Mouse (Mus musculus) cerebellum, postnatal 4 days (tissue): ENCODE measurements around the gene Oprd1.

Experiments used
- DNase-seq, 2 experiments: peaks; one replicate each; pipeline ENCODE4 v3.0.0; 2022; ENCODE audit warnings: low spot score in 2 of 2, mixed read lengths in 1 of 2

Gene Oprd1

DNA sequence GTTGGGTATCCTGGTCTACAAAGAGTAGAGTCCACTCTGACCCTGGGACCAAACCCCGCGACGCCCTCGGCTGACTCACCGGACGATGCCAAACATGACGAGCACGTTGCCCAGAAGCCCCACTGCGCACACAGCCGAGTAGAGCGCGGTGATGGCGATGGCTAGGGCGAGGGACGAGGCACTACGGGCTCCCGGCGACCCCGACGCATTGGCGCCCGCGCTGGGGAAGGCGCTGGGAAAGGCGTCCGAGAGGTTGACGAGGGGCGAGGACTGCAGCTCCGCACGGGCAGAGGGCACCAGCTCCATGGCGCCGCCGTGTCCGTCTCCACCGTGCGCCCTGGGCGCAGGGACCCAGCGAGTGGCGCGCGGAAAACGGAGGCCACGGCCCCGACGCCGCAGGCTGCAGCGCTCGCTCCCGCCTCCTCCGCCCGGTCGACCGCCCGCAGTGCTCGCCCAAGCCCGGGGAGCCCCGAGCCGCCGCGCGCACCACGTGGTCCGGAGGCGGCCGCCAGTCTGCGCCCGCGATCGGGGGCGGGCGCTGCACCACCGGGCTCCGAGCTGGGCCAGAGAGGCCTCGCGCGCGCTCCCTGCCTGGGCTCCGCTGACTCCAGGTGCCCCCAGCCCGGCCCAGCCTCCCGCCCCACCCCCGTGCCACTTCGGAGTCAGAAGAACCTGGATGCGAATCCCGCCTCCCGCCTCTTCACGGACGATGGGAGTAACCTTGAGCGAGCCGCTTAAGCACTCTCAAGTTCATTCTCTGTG lies at the start of gene Oprd1:
Gene Oprd1, minus strand, starts transcription at position 407 of the 762 bp plus-strand sequence.
- DNase-seq = no peak

DNA sequence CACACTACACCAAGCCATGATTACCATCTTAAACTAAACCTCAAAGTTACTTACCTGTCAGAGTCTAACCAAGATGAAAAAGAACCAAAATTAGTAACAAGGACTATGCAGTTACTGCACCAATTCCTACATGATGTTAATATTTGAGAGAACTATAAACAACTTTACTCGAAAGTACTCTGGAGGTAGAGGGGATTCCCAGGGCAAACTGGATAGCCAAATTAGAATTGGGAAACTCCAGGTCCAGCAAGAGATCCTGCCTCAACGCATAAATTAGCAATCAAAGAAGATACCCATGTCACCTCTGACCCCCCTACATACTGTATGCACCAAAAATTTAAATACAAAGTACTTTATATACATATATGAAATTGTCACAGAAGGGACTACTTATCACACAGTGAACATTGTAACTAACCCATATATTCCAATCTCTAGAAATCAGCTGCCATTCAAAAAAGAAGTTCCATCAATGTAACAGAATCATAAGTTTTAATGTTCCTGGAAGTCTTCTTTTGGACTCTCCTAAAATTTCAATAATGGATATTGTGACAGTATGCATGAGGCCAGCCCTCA lies 43.6 kb upstream of the Oprd1 start:
- DNase-seq = no peak

- no peak for DNase-seq
Observed at GRCm38 (mm10) chr4:132183162-132183561, 38.9 kb upstream of the Oprd1 start.

GRCm38 (mm10) chr4:132181721-132182658 lies 37.7 kb upstream of the Oprd1 start:
- no peak for DNase-seq

DNA sequence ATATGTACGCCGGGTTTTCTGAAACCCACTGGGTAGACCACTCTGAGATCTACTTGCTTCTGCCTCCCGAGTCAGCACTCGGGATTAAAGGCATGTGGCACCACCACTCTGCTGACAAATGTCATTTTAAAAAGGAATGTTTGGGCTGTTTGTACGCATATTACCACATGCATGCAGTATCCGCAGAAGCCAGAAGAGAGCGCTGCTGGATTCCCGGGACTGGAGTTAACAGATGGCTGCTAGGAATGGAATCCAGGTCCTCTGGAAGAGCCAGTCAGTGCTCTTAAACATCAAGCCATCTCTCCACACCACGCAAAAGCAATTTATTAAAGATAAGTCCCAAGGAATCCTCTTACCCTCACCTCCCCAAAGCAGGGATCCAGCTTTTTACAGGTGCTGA lies 36.4 kb upstream of the Oprd1 start:
- DNase-seq = peak in 1 of 2 experiments; percentile 56

DNA sequence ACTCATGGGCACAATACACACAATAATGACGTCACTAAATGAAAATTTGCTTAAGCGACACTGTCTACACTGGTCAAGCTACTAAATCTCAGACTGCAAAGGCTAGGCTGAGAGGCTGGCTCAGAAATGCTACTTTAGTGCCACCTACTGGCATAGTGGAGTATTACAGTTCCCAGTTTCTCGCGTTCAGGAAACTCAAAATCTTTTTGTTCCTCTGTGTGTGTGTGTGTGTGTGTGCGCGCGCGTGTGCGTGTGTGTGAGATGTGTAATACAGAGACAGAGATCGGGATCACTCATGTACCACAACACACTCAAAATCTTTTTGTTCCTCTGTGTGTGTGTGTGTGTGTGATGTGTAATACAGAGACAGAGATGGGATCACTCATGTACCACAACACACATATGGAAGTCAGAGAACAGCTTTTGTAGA lies 34.4 kb upstream of the Oprd1 start:
- DNase-seq = peak in 1 of 2 experiments; percentile 73

- no peak for DNase-seq
Observed at GRCm38 (mm10) chr4:132176474-132176873, 32.2 kb upstream of the Oprd1 start.

DNA sequence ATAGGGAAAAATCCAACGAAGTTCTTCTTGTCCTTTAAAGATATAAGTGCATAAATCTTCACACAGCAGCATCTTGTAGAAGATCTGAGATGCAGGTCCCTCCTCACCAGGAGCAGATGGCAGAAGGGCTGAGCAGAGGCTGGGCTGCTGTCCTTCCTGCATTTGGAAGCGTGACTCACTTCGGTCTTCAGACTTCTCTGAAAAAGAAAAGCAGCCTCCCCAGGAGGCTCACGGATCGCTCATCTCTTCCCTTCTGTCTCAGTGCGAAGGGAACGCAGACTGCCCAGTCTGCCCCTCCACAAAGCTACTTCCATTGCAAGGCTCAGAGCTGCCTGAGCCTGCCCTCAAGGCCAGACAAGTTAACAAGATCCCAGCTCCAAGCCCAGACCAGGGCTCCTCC lies 26.6 kb upstream of the Oprd1 start:
- no peak for DNase-seq

- DNase-seq = no peak
Observed at GRCm38 (mm10) chr4:132169761-132170160, 25.5 kb upstream of the Oprd1 start.

DNA sequence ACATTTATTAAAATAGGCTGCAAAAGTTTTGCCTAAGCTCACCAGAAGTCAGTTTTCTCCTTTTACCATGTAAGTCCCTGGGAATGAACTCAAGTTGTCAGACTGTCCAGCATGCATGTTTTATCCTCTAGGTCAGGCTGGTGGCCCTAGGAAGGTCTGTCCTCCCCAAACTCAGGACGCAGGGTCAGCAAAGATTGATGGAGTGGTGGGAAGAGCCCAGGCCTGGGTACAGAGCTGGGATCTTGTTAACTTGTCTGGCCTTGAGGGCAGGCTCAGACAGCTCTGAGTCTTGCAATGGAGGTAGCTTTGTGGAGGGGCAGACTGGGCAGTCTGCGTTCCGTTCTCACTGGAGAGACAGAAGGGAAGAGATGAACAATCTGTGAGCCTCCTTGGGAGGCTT lies 25.0 kb upstream of the Oprd1 start:
- DNase-seq = no peak

DNA sequence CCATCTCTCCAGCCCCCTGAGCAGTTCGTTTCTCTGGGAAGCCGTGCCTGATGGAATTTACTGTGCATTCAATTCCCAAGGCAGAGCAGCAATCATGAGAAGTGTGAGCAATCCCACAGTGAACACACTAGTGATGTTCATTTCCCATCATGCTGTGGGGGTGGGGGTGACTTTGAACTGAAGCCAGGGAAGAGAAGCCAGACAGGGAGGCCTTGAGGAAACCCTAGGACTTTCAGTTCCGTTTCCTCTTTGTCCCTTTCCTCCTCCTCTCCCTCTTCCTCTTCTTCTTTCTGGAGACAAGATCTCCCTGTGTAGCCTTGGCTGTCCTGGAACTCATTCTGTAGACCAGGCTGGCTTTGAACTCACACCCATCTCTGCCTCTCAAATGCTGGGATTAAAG lies 23.1 kb upstream of the Oprd1 start:
- DNase-seq = no peak

- DNase-seq = no peak
Observed at GRCm38 (mm10) chr4:132166350-132167290, 22.3 kb upstream of the Oprd1 start.

- DNase-seq = no peak
Observed at GRCm38 (mm10) chr4:132165691-132166090, 21.4 kb upstream of the Oprd1 start.

DNA sequence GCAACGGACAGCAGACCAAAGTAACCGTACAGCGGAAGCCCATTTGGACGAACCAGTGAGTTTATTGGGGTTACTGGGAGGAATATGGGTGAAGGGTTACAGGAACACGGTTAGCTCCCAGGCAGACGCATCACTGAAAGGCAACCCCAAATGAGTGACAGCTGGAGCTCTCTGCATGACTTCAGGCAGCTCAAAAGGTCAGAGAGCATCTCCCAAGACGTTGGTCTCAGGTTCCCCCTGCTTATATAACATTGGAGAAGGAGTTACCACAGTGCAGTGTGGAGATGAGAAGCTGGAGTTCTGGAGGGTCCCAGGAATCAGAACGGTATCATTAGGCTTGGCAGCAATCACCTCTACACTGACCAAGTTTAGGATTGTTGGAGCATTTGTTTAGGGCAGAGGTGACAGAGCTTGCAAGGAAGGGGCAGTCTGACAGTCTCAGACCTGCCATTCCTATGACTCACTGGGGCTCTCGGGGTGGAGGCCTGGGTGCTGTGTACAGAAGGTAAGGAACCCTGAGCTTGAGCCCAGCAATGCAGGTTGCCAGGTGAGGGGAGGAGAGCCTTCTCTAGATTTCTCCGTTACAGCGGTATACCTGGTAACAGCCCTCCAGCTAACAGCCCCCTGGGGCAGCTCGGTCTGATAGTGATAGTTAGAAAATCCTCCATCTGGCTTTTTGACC lies 12.8 kb upstream of the Oprd1 start:
- DNase-seq = no peak

DNA sequence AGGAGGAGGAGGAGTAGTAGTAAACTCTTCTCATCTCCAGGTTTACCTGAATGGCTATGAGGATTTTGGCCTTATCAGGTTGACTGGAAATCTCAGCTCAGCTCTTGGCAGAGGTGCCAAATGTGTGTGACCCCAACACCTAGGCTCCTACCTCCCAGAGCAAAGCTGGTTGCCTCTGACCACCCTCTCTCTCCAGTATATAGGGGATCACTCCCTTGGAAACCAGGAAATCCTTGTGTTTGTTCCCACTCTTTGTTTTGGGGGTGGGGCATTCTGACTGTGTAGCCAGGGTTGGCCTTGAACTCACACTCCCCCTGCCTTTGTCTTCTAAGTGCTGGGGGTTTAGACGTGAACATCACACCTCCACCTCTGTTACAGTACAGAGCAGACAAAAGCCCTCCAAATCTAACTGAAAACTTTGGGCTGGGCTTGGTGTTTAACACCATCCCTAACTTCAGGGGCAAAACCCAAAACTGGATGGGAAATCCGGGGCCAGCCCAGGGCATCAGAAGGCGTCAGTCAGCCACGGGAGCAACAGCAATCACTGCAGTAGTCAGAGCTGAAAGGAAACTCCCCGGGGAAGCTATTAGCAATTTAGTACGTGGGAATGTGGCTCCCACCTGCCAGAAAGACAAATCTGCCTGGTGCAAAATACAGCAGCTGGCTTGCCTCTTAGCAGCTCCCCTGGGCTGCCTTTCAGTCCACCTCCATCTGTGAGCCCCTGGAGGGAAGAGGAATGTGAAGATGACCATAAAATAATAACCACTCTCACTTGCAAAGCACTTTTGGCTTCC lies 10.8 kb upstream of the Oprd1 start:
- DNase-seq = no peak

DNA sequence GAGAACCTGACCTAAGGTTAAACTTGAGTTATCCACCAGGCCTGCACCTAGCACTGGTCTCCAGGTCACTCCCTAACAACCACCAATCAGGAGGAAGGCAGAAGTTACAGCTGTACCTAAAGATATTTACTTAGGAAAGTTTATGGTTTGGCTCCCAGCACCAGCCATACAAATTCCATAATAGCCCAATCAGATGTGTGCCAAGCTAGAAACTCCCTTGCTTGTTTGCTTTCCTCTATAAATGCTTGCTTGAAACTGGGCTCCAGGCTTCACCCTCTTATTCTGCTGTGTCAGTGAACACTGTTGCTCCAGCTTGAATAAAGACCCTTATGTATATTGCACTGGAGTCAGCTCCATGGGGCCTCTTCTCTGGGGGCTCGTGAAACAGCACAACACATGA lies 7.4 kb upstream of the Oprd1 start:
- DNase-seq = no peak

- no peak for DNase-seq
Observed at GRCm38 (mm10) chr4:132146201-132146600, 1.9 kb upstream of the Oprd1 start.

DNA sequence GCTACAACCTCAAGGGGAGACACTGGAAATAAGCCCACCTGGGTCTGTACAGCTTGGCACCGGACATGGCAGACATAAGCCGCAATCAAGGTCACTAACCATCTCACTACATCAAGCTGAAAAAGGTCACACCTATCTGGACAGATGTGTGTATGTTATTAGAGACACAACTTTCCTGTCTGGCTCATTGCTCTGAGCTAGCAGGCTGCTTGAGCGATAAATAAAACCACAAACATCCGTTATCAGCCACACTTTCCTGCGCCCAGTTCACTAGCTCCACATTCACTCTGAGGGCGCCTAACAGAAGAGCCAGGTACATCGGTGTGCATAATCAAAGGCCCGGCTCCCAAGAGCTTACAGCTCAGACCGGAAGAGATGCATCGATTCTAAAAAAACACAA lies 806 bp upstream of the Oprd1 start:
- DNase-seq = no peak

GRCm38 (mm10) chr4:132138640-132139039 lies 5.6 kb downstream of the Oprd1 start:
- no peak for DNase-seq

DNA sequence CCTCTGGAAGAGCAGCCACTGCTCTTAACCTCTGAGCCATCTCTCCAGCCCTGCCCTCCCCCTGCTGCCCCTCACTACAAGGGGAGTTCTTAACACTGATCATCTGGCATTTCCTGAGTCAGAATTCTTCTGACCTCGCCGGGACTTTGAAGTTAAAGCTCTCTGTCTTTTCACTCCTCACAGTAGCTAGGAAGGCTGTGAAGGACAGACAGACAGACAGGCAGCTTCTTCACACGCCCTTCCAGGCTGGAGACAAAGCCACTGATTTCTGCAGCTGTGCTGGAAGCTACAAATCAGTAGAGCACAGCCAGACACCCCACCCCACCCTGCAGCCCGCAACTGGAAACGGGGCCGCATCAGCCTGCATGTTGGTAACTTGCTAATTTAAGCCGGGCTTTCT lies 7.3 kb downstream of the Oprd1 start:
- DNase-seq = no peak
